Mouse (Mus musculus): ENCODE results near the gene Fndc8.

DNA sequence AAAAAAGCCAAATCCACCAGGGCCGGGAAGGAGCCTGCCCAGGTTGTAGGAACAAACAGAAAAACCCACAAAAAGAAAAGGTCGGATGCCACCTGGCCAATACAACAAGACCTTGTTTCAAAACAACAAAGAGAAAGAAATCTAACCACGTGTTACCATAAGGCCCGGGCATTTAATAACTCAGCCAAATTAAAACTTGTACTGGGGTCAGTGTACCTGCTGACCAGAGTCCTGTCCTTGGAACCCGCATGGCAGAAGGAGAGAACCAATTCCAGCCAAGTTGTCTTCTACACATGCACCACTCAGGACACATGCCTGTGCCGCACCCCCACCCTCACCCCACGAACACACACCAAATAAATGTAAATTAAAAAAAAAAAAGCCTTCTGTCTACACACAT is 39.0 kb upstream of the Fndc8 start:
- TF ChIP-seq POLR2A (IDR thresholded peaks at IDR 0.05; ENCODE audit: insufficient read depth, low read depth, low read length) (no peak), CTCF (IDR thresholded peaks at IDR 0.05; ENCODE audit: insufficient read depth, low read depth, low read length) (no peak)

Data from olfactory bulb, adult 2 months (tissue).